Mouse (Mus musculus) G1E (cell line): ENCODE data around the gene Timm17a.

Experiments used
- CTCF ChIP-seq: IDR thresholded peaks from 2 replicates; pipeline ENCODE4 v1.5.1; 2012; ENCODE audit warnings: low read depth, low read length, inconsistent platforms, mixed read lengths
- GATA1 ChIP-seq: IDR thresholded peaks from 2 replicates; pipeline ENCODE4 v1.6.1; 2012; ENCODE audit warnings: borderline replicate concordance, low read length, inconsistent platforms, mixed read lengths
- TAL1 ChIP-seq: conservative IDR thresholded peaks from 2 replicates; pipeline ENCODE4 v1.6.1; 2012; ENCODE audit warnings: low read depth, low read length, inconsistent platforms, mixed read lengths

DNA sequence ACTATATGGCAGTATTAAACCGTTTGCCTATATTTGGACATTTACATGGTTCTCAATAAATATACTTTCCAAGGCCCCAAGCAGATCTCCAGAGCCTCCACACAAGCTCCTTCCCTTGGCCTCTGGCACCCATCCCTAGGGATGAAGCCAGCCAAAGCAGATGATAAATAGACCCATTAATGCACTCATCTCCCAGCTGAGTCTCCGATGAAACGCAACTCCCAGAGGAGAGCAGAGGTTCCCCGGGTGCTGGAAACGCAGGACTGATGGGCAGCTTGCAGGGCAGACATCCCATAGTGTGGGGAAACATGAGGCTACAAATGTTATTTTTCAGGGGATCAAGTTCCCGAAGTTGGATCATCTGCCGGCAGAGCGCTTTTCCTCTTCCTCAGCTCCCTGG lies 28.4 kb upstream of the Timm17a start:
- no peak for TF ChIP-seq TAL1
- TF ChIP-seq CTCF, result no peak
- TF ChIP-seq GATA1, result no peak
